Comparison of ENCODE assay signal across 8 mouse cellular contexts in the genomic region with DNA sequence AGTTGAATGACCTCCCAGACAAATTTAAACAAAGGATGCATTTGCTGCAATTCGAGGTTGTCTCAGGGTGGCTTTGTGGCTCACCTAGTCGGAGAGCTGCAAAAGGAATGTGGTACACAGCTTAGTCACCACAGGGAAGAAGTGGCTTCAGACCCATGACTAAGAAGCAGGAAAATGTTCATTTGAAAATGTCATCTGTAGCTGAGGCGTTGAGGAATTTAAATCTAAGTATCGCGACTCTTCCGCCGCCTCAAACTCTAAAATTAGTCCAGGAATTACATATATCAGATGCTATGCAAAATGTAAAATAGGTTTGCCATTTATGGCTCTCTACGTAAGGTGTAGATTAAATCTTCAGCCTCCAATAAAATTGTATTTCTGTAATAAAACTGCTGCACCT.
"Had no signal": no experiment of that assay in that cellular context is flagged by ENCODE, and none has a peak within 500 bp of the region (broad histone marks: within the 10 kb centered on the region; RNA-seq: fewer than 3 reads in every experiment).

No protein-coding gene starts in this region.

- H3K27ac ChIP-seq: kidney, embryonic 15.5 days; liver, embryonic 15.5 days; midbrain, embryonic 15.5 days; neural tube, embryonic 12.5 days; stomach, embryonic 15.5 days had no signal

- H3K9me3 ChIP-seq: kidney, embryonic 15.5 days; liver, embryonic 15.5 days; midbrain, embryonic 15.5 days; neural tube, embryonic 12.5 days; stomach, embryonic 15.5 days had no signal

- H3K4me2 ChIP-seq: kidney, embryonic 15.5 days; liver, embryonic 11.5 days; liver, embryonic 15.5 days; midbrain, embryonic 15.5 days; neural tube, embryonic 12.5 days; stomach, embryonic 15.5 days had no signal

- H3K4me1 ChIP-seq: liver, embryonic 15.5 days; midbrain, embryonic 15.5 days had no signal

- H3K4me3 ChIP-seq: kidney, embryonic 15.5 days; liver, embryonic 15.5 days; midbrain, embryonic 15.5 days; neural tube, embryonic 12.5 days; stomach, embryonic 15.5 days had no signal

- H3K27me3 ChIP-seq: kidney, embryonic 15.5 days; midbrain, embryonic 15.5 days; neural tube, embryonic 12.5 days; stomach, embryonic 15.5 days had no signal

- ATAC-seq: intestine, embryonic 16.5 days; lung, postnatal 0 days; midbrain, embryonic 15.5 days had no signal

- H3K36me3 ChIP-seq: kidney, embryonic 15.5 days; liver, embryonic 15.5 days; midbrain, embryonic 15.5 days; neural tube, embryonic 12.5 days; stomach, embryonic 15.5 days had no signal

- H3K9ac ChIP-seq: kidney, embryonic 15.5 days; liver, embryonic 15.5 days; midbrain, embryonic 15.5 days; neural tube, embryonic 12.5 days; stomach, embryonic 15.5 days had no signal
